Mouse (Mus musculus): ENCODE data around the gene Clstn2. TPM values are rescaled to one million over a fixed set of nuclear protein-coding genes. Genes with fewer than 3 reads are reported as not detected.

Clstn2 gene
- polyA plus RNA-seq, 1 experiment from 2014 or later: 2.4 TPM

DNA sequence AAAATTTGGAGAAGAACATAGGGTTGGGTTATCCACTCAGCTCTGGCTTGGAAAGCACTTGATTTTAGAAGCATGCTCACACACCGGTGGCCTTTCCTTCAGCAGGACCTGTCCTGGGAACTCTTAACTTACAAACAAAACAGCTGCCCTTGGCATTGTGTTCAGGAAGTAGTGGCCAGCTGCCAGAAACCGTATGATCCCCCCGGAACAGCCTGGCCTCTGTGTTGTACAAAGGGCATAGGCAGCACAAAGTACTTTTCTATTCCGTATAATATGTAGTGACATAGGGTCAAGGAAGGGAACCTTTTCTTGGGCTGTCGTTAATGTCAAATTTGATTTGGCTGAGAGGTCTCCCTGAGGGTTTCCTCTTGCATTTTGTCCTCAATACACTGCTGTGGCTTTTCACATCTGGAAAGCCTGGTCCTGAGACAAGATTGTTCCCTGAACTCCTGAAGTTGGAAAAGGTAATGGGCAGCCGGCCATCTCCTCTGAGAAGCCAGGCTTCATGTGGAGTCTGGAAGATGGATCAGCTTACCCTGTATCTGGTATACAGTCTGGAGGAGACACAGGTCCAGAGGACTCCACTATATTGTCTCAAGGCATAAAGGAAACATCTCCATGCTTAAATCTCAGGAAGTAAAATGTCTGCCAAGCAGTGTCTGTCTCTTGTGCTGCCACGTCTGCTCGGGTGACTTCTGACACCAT, 494.8 kb downstream of the Clstn2 start:
- ATAC-seq (ENCODE audit: insufficient number of reproducible peaks, insufficient read depth, low FRiP score, low TSS enrichment, low read depth): no peak
- Histone ChIP-seq H3K27me3 (no peaks in the 10 kb centered on the region), H3K36me3 (no peaks in the 10 kb centered on the region), H3K27ac (no peak overlapping the region), H3K9me3 (no peaks in the 10 kb centered on the region), H3K4me2 (no peak overlapping the region), H3K9ac (replicated peaks) (no peak overlapping the region), H3K4me3 (replicated peaks) (no peak overlapping the region), H3K4me1 (replicated peaks) (no peaks in the 10 kb centered on the region; the same call in 1 of the 2 replicates)
- 69% methylated on average over 8 of the region's 8 CpGs for WGBS

DNA sequence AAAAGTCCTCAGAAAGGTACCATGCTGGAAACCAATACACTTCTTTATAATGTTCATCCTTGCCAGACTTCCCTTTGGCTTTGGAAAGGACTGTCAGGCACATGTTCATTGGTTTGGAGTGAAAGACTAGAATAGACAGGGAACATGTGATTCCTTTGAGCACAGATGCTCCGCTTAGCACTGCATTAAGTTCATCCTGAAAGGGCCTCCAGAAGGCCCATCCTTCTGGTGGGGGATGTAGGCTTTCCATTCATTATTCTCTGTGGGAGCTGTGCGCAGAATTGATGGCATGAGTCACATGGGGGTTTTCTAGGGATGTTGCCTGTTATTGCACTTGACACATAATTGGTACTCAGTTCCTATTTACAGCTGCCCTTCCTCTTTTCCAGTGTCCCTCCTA, 498.8 kb downstream of the Clstn2 start:
- Histone ChIP-seq H3K4me2 (no peak overlapping the region), H3K4me3 (replicated peaks) (no peak overlapping the region), H3K36me3 (no peaks in the 10 kb centered on the region), H3K9me3 (no peaks in the 10 kb centered on the region), H3K27ac (no peak overlapping the region), H3K27me3 (no peaks in the 10 kb centered on the region), H3K9ac (replicated peaks) (no peak overlapping the region), H3K4me1 (replicated peaks) (no peaks in the 10 kb centered on the region; the same call in 1 of the 2 replicates)
- no peak for ATAC-seq (ENCODE audit: insufficient number of reproducible peaks, insufficient read depth, low FRiP score, low TSS enrichment, low read depth)
- WGBS: 89% methylated on average over 2 of the region's 2 CpGs

DNA sequence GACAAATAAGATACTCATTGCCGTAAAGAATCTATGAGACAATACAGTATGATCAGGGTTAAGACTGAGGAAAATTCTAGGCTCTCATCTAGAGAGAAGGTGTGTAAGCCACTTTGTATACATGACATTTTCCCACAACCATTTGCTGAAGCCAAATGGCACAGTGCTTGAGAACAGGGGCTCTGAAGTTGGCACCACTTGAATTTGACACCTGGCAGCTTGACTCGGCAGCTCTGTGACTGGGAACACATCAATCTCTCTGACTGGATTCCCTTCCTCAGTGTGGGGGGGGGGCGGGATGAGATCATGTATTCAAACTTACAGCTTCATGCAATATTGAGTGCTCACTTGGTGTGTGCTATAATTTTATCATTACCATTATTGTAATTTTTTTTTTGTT, 499.7 kb downstream of the Clstn2 start:
- ATAC-seq (ENCODE audit: insufficient number of reproducible peaks, insufficient read depth, low FRiP score, low TSS enrichment, low read depth): no peak
- Histone ChIP-seq H3K4me2 (no peak overlapping the region), H3K27me3 (no peaks in the 10 kb centered on the region), H3K9me3 (no peaks in the 10 kb centered on the region), H3K9ac (replicated peaks) (no peak overlapping the region), H3K27ac (no peak overlapping the region), H3K4me1 (replicated peaks) (no peaks in the 10 kb centered on the region; the same call in 1 of the 2 replicates), H3K4me3 (replicated peaks) (no peak overlapping the region), H3K36me3 (no peaks in the 10 kb centered on the region)
- WGBS: 71% methylated on average over 3 of the region's 3 CpGs

DNA sequence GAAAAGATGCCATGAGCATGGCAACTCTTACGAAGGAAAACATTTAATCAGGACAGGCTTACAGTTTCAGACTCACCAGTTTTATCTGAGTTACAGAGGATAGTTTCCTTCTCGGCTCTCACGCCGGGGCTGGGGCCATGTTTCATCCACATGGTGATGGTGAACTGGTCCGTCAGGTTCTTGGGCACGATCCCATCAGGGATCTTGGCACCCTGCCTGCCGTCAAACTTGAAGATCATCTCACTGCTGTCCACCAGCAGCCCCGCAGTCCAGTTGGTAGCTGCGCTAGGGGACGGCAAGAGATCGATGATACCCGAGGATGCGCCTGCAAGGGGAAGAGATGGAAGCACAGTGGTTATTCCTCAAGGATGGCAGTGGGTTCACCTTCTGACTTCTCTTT, 500.4 kb downstream of the Clstn2 start:
- Histone ChIP-seq H3K4me3 (replicated peaks) (no peak overlapping the region), H3K4me1 (replicated peaks) (no peaks in the 10 kb centered on the region), H3K9me3 (no peaks in the 10 kb centered on the region), H3K9ac (replicated peaks) (no peak overlapping the region), H3K36me3 (no peaks in the 10 kb centered on the region), H3K27ac (no peak overlapping the region), H3K27me3 (no peaks in the 10 kb centered on the region), H3K4me2 (no peak overlapping the region)
- ATAC-seq (ENCODE audit: insufficient number of reproducible peaks, insufficient read depth, low FRiP score, low TSS enrichment, low read depth): no peak
- WGBS: 94% methylated on average over 13 of the region's 13 CpGs

DNA sequence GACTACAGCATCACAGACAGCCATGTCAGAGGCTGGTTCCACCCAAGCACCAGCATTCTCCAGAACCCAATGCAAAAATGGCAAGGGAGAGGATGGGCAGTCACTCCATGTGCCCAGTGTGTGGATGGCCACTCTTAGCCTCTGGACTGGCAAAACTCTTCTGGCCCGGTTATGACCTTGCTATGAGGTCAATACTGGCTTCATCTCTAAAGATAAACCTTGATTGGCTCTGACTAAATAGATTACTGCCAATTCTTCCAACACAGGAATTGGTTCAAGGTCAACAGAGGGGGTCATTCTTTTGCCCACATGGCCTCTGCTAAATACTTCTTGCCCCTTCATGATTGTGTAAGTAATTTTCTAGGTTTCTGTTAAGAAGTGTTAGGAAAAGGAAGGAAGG, 505.1 kb downstream of the Clstn2 start:
- Histone ChIP-seq H3K36me3 (no peaks in the 10 kb centered on the region), H3K27me3 (no peaks in the 10 kb centered on the region), H3K4me3 (replicated peaks) (no peak overlapping the region), H3K27ac (no peak overlapping the region), H3K4me1 (replicated peaks) (no peaks in the 10 kb centered on the region), H3K4me2 (no peak overlapping the region), H3K9me3 (no peaks in the 10 kb centered on the region), H3K9ac (replicated peaks) (no peak overlapping the region)
- ATAC-seq (ENCODE audit: insufficient number of reproducible peaks, insufficient read depth, low FRiP score, low TSS enrichment, low read depth): no peak
- 81% methylated on average over 1 of the region's 1 CpGs for WGBS

DNA sequence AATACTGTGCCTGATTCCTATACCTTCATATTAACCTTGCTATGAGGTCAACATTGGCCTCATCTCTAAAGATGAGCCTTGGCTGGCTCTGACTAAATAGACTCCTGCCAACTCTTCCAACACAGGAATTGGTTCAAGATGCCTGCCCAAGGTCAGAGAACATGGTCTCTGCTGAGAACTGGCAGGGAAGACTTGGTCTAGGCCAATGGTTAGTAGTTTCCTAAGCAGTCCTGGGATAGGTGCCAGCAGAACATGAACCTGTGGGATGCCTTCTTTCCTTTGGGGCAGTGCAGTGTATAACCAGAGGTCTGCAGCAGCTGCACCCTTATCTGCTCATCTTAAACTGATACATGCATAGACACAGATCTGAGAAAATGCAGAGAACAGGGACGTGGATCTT, 505.7 kb downstream of the Clstn2 start:
- H3K9ac ChIP-seq (replicated peaks): no peak overlapping the region
- no peaks in the 10 kb centered on the region for H3K4me1 ChIP-seq (replicated peaks)
- ATAC-seq (ENCODE audit: insufficient number of reproducible peaks, insufficient read depth, low FRiP score, low TSS enrichment, low read depth): no peak
- H3K27ac ChIP-seq: no peak overlapping the region
- no peaks in the 10 kb centered on the region for H3K9me3 ChIP-seq
- no peaks in the 10 kb centered on the region for H3K36me3 ChIP-seq
- H3K27me3 ChIP-seq: no peaks in the 10 kb centered on the region
- no peak overlapping the region for H3K4me2 ChIP-seq
- WGBS: 92% methylated on average over 1 of the region's 1 CpGs
- no peak overlapping the region for H3K4me3 ChIP-seq (replicated peaks)

DNA sequence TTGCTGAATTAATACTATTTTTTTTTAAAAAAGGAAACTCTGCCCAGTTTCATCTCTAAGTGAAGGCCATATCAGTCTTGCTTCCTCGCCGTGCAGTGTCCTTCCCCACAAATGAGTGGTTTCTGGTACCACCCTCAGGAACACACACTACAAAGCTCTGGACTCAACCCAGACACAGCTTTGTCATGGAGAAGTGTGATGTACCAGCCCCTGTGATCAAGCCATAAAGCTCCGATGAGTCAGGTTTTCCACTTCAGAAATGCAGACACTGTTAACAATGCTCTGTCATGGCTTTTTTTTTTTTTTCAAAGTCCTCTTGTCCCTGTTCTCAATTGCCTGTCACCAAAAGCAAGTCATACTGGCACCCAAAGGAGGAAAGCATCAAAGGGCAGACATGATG, 507.4 kb downstream of the Clstn2 start:
- no peak overlapping the region for H3K4me3 ChIP-seq (replicated peaks)
- no peaks in the 10 kb centered on the region for H3K9me3 ChIP-seq
- no peaks in the 10 kb centered on the region for H3K4me1 ChIP-seq (replicated peaks)
- H3K27me3 ChIP-seq: no peaks in the 10 kb centered on the region
- no peak overlapping the region for H3K27ac ChIP-seq
- ATAC-seq (ENCODE audit: insufficient number of reproducible peaks, insufficient read depth, low FRiP score, low TSS enrichment, low read depth): no peak
- no peak overlapping the region for H3K4me2 ChIP-seq
- no peaks in the 10 kb centered on the region for H3K36me3 ChIP-seq
- no peak overlapping the region for H3K9ac ChIP-seq (replicated peaks)
- 78% methylated on average over 3 of the region's 3 CpGs for WGBS

DNA sequence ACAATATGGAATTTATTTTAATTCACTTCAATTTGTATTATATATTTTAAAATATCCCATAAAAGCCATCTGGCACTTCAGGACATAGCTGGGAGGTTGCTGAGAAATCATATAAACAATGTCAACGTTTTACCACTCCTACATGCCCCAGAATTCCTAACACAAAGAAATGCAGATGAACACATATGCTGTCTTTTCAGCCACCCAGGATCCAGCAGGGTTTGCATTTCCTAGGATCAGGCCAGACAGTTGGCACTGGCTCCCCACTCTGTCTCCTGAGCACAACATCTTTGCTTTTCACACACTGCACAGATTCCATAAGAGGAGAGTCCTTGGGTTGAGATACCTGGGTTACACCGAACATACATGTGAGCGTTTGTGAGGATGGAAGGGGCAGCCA, 508.1 kb downstream of the Clstn2 start:
- Histone ChIP-seq H3K9ac (replicated peaks) (no peak overlapping the region), H3K36me3 (no peaks in the 10 kb centered on the region), H3K4me2 (no peak overlapping the region), H3K4me3 (replicated peaks) (no peak overlapping the region), H3K4me1 (replicated peaks) (no peaks in the 10 kb centered on the region), H3K27ac (no peak overlapping the region), H3K27me3 (no peaks in the 10 kb centered on the region), H3K9me3 (no peaks in the 10 kb centered on the region)
- ATAC-seq (ENCODE audit: insufficient number of reproducible peaks, insufficient read depth, low FRiP score, low TSS enrichment, low read depth): no peak
- 83% methylated on average over 3 of the region's 3 CpGs for WGBS

DNA sequence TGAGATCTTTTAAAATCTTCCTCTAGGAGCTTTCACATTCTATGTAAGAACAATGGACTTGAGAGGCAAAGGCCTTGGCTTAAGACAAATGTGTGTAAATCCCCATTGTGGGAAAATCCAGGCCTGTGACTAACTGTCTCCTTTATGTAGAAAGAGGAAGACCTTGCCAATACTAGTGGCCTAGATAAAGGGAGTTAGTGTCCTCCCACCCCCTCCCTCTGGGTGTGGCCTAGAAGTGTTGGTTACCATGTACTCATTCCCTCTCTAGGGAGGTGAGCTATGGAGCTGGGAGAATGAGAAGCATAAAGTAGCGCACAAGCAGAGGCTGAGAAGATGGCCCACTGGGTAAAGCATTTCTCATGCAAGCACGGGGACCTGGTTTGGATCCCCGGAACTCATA, 512.2 kb downstream of the Clstn2 start:
- WGBS: 97% methylated on average over 3 of the region's 3 CpGs
- Histone ChIP-seq H3K9me3 (no peaks in the 10 kb centered on the region), H3K36me3 (no peaks in the 10 kb centered on the region), H3K9ac (replicated peaks) (no peak overlapping the region), H3K4me3 (replicated peaks) (no peak overlapping the region), H3K27me3 (no peaks in the 10 kb centered on the region), H3K4me2 (no peak overlapping the region), H3K27ac (no peak overlapping the region), H3K4me1 (replicated peaks) (no peaks in the 10 kb centered on the region)
- ATAC-seq (ENCODE audit: insufficient number of reproducible peaks, insufficient read depth, low FRiP score, low TSS enrichment, low read depth): no peak

DNA sequence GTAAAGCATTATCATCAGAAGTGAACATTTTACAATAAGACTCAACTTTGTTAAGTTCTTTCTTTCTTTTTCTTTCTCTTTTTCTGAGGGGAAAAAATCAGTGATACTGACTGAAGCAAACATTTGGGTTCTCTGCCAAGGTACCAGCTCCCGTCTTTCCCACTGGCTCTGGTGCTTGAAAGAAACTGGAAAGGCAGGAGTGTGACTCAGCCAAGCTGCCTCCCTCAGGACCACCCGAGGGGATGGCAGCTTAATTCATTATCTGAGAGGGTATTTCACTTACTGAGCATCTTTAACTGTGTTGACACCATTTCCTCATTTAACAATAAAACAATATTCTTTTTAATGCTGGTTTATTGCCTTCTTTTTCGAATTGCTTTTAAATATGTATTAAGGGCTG, 516.0 kb downstream of the Clstn2 start:
- H3K4me3 ChIP-seq (replicated peaks): no peak overlapping the region
- H3K27ac ChIP-seq: no peak overlapping the region
- H3K36me3 ChIP-seq: no peaks in the 10 kb centered on the region
- ATAC-seq (ENCODE audit: insufficient number of reproducible peaks, insufficient read depth, low FRiP score, low TSS enrichment, low read depth): no peak
- no peak overlapping the region for H3K9ac ChIP-seq (replicated peaks)
- no peak overlapping the region for H3K4me2 ChIP-seq
- H3K4me1 ChIP-seq (replicated peaks): no peaks in the 10 kb centered on the region
- H3K27me3 ChIP-seq: no peaks in the 10 kb centered on the region
- no peaks in the 10 kb centered on the region for H3K9me3 ChIP-seq
- 61% methylated on average over 3 of the region's 3 CpGs for WGBS

DNA sequence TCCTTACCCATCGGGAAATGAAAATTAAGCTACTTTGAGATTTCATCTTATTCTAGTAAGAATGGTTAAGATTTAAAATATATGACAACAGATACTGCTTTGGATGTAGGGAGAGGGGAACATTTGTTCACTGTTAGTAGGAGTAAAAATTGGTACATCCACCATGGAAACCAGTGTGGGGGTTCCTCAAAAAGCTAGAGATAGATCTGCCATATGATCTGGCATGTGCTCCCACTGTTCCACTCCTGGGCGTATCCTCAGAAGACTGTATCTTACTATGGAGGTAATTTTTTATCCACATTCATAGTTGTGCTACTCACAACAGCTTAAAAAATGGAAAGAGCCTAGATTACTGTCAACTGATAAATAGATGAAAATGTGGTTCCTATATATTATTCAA, 518.3 kb downstream of the Clstn2 start:
- no peaks in the 10 kb centered on the region for H3K36me3 ChIP-seq
- no peak overlapping the region for H3K4me3 ChIP-seq (replicated peaks)
- H3K9ac ChIP-seq (replicated peaks): no peak overlapping the region
- no peak overlapping the region for H3K4me2 ChIP-seq
- no peak overlapping the region for H3K27ac ChIP-seq
- no peaks in the 10 kb centered on the region for H3K27me3 ChIP-seq
- WGBS: 94% methylated on average over 2 of the region's 2 CpGs
- no peak for ATAC-seq (ENCODE audit: insufficient number of reproducible peaks, insufficient read depth, low FRiP score, low TSS enrichment, low read depth)
- H3K9me3 ChIP-seq: no peaks in the 10 kb centered on the region
- H3K4me1 ChIP-seq (replicated peaks): no peaks in the 10 kb centered on the region

DNA sequence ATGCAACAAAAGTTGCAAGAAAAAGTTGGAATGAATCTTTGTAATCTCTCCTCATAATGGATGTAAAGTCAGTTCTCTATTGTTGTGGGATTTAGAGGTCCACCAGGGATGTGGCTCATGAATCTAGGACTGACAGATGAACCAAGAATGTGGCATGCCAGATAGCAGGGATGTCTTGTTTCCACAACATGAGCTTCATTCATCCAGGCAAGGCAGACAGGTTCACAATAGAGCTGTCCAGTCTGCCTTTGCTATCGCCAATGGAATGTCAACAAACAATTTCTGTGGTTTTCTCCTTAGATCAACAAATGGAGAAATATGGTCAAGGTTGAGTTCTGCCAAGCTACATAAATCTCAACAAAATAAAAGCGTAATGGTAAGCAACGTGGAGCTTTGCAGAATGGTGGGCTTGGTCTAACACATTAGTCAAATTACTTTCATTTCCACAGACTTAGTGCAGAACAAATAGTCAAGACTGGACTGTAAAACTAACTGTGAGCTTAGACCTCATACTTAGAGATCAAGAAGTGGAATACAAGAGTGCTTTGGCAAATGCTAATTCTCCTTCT, 520.6 kb downstream of the Clstn2 start:
- WGBS: 82% methylated on average over 3 of the region's 3 CpGs

More for the DNA sequence above, 520.6 kb downstream of the Clstn2 start:
- no peak overlapping the region for H3K4me2 ChIP-seq
- H3K27ac ChIP-seq: no peak overlapping the region
- H3K9me3 ChIP-seq: no peaks in the 10 kb centered on the region
- no peaks in the 10 kb centered on the region for H3K36me3 ChIP-seq
- no peaks in the 10 kb centered on the region for H3K27me3 ChIP-seq
- no peak for ATAC-seq (ENCODE audit: insufficient number of reproducible peaks, insufficient read depth, low FRiP score, low TSS enrichment, low read depth)
- no peaks in the 10 kb centered on the region for H3K4me1 ChIP-seq (replicated peaks)
- H3K4me3 ChIP-seq (replicated peaks): no peak overlapping the region
- H3K9ac ChIP-seq (replicated peaks): no peak overlapping the region
